Mouse (Mus musculus) ES-E14 (cell line): ENCODE measurements at regions not wholly inside any gene's neighbourhood (a gene's known extent, or its start where the extent isn't known, plus 50 kb on each side); places are given as distances from the start of the nearest gene placed in this dataset.
A peak's percentile ranks its signal among the peaks of the same experiment; 100 is the strongest.

Source experiments
- DNase-seq: peaks from one replicate; pipeline ENCODE4 v3.0.0-alpha.2; 2013; ENCODE audit warnings: low read depth, low spot score
- H3K27ac ChIP-seq: 2 replicates; pipeline ENCODE4 v1.5.1; 2012; ENCODE audit warnings: low read depth, mild to moderate bottlenecking, low read length, moderate library complexity, mixed read lengths; ENCODE audit not compliant: poor library complexity, insufficient read depth, severe bottlenecking
- H3K36me3 ChIP-seq: 2 replicates; pipeline ENCODE4 v1.6.1; 2012; ENCODE audit warnings: mild to moderate bottlenecking, low read length, moderate library complexity, mixed read lengths; ENCODE audit not compliant: control insufficient read depth, poor library complexity, insufficient read depth, severe bottlenecking
- H3K4me1 ChIP-seq, 2 experiments: fragments of 150-350 bp in 1 of 2; sonication (generic) in 1 of 2; 2 replicates each; pipeline ENCODE4 v1.6.1; 2012; ENCODE audit warnings: low read length in 2 of 2, mild to moderate bottlenecking in 1 of 2, mixed read lengths in 1 of 2; ENCODE audit not compliant: control insufficient read depth in 2 of 2, insufficient read depth in 2 of 2, poor library complexity in 1 of 2
- H3K4me3 ChIP-seq, 2 experiments: fragments of 150-350 bp in 1 of 2; sonication (generic) in 1 of 2; 2 replicates each; pipeline ENCODE4 v1.5.1; 2012; ENCODE audit warnings: low read length in 2 of 2, low read depth in 1 of 2, mild to moderate bottlenecking in 1 of 2, mixed read lengths in 1 of 2; ENCODE audit not compliant: insufficient read depth in 1 of 2, poor library complexity in 1 of 2, severe bottlenecking in 1 of 2
- H3K9ac ChIP-seq: 2 replicates; pipeline ENCODE4 v1.6.1; 2012; ENCODE audit warnings: low read depth, mild to moderate bottlenecking, low read length, mixed read lengths; ENCODE audit not compliant: poor library complexity, insufficient read depth, severe bottlenecking
- H3K9me3 ChIP-seq: fragments of 150-350 bp; sonication (generic); 2 replicates; pipeline ENCODE4 v1.6.1; 2012; ENCODE audit warnings: low read depth, mild to moderate bottlenecking, low read length; ENCODE audit not compliant: control insufficient read depth, insufficient read depth
- CHD2 ChIP-seq: IDR thresholded peaks from 2 replicates; pipeline ENCODE4 v1.6.1; 2014; ENCODE audit warnings: mild to moderate bottlenecking, low read depth, low read length, inconsistent platforms
- HCFC1 ChIP-seq: IDR thresholded peaks from 2 replicates; pipeline ENCODE4 v1.6.1; 2012; ENCODE audit warnings: low read length, inconsistent platforms, borderline replicate concordance; ENCODE audit not compliant: insufficient read depth
- MAFK ChIP-seq: IDR thresholded peaks from 2 replicates; pipeline ENCODE4 v1.6.1; 2014; ENCODE audit warnings: mild to moderate bottlenecking, low read depth, low read length, inconsistent platforms; ENCODE audit not compliant: insufficient read depth
- ZC3H11A ChIP-seq: IDR thresholded peaks from 2 replicates; pipeline ENCODE4 v1.6.1; 2012; ENCODE audit warnings: low read depth, mild to moderate bottlenecking, inconsistent platforms, low read length, borderline replicate concordance
- ZNF384 ChIP-seq: IDR thresholded peaks from 2 replicates; pipeline ENCODE4 v1.6.1; 2012; ENCODE audit warnings: low read depth, low read length, inconsistent platforms
- in situ Hi-C, 2 experiments: fragments of 600-800 bp; cut with MboI; formaldehyde crosslinking; loops; one replicate each; pipeline ENCODE4 v1.15.1; 2025; ENCODE audit warnings: low sequenced_read_pairs in 2 of 2, inconsistent platforms in 1 of 2; ENCODE audit not compliant: unreplicated experiment in 2 of 2

DNA sequence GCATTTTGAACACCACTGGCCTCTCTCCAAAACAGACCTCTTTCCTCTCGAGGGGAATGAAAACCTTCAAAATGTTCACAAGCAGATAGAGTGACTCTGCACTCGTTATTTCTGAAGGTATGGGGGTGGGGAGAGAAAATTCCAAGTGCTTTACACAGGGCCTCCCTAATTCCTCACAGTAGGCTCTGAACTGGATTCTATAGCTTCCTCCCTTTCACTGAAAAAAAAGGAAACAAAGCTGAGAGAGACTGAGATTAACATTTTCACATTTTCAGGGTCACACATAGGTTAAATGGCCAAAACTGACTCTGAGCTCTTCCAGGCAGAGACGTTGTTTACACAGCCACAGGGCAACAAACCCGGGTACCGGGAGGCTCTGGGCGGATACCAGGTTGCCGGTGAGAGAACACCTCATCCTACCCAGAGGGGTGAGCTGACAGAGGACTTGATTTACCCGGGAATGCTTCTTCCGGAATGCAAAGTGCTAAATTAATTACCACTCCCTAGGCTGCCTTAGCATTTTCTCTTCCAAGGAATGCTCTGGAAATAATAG lies 98.5 kb downstream of the Tmco5 start:
- H3K36me3 ChIP-seq, result no peaks in the 10 kb centered on the region
- no peak overlapping the region; the same call in 1 of the 2 replicates for H3K9ac ChIP-seq
- no peak overlapping the region for H3K4me3 ChIP-seq
- H3K27ac ChIP-seq, result peak overlapping the region; percentile 57; the same call in 1 of the 2 replicates
- DNase-seq, result peak; percentile 16
- in situ Hi-C loops, result no loop called here
- 0 out of 2 replicates have a peak, but pooled peaks have one; percentile 10 for TF ChIP-seq CHD2
- peak; percentile 65; the same call in 1 of the 2 replicates for TF ChIP-seq ZNF384
- TF ChIP-seq ZC3H11A, result no peak
- H3K4me1 ChIP-seq, result peaks cover 5 to 31% of the 10 kb centered on the region in 2 experiments
- H3K9me3 ChIP-seq, result no peaks in the 10 kb centered on the region

GRCm38 (mm10) chr2:116977771-116978600 lies 99.5 kb downstream of the Tmco5 start:
- DNase-seq, result no peak
- Histone ChIP-seq H3K4me1 (peaks cover 5 to 29% of the 10 kb centered on the region in 2 experiments), H3K36me3 (no peaks in the 10 kb centered on the region), H3K27ac (peak overlapping the region; percentile 83; the same call in 1 of the 2 replicates), H3K9ac (no peak overlapping the region), H3K4me3 (no peak overlapping the region), H3K9me3 (no peaks in the 10 kb centered on the region)
- no peak for TF ChIP-seq HCFC1
- TF ChIP-seq CHD2, result no peak
- no peak for TF ChIP-seq ZNF384
- no peak for TF ChIP-seq ZC3H11A
- TF ChIP-seq MAFK, result no peak
- in situ Hi-C loops, result no loop called here

DNA sequence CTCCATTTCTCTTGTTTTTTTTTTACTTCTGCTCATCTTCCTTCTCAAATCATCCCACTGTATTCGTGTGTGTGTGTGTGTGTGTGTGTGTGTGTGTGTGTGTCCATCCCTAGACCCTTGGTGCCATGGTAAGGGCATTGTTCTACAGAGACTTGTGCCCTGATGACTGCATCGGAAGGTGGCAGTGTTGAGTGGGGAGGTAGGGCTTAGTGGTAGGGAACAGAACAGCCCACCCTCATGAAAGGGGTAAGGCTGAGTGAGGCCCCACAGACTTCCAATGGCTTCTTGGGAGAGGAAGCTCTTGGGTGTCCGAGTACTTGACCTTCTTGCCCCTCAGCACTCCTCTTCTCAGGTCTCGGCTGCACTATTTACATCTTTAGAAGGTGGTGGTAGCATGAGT lies 100.3 kb downstream of the Tmco5 start:
- Histone ChIP-seq H3K9ac (no peak overlapping the region), H3K9me3 (no peaks in the 10 kb centered on the region), H3K36me3 (no peaks in the 10 kb centered on the region), H3K4me1 (peaks cover 5 to 26% of the 10 kb centered on the region in 2 experiments), H3K4me3 (no peak overlapping the region), H3K27ac (peak overlapping the region; percentile 83; the same call in 1 of the 2 replicates)
- in situ Hi-C loops, result no loop called here
- TF ChIP-seq MAFK, result no peak
- TF ChIP-seq CHD2, result no peak
- no peak for TF ChIP-seq ZC3H11A
- no peak for TF ChIP-seq ZNF384
- no peak for TF ChIP-seq HCFC1
- DNase-seq, result peak; percentile 13

DNA sequence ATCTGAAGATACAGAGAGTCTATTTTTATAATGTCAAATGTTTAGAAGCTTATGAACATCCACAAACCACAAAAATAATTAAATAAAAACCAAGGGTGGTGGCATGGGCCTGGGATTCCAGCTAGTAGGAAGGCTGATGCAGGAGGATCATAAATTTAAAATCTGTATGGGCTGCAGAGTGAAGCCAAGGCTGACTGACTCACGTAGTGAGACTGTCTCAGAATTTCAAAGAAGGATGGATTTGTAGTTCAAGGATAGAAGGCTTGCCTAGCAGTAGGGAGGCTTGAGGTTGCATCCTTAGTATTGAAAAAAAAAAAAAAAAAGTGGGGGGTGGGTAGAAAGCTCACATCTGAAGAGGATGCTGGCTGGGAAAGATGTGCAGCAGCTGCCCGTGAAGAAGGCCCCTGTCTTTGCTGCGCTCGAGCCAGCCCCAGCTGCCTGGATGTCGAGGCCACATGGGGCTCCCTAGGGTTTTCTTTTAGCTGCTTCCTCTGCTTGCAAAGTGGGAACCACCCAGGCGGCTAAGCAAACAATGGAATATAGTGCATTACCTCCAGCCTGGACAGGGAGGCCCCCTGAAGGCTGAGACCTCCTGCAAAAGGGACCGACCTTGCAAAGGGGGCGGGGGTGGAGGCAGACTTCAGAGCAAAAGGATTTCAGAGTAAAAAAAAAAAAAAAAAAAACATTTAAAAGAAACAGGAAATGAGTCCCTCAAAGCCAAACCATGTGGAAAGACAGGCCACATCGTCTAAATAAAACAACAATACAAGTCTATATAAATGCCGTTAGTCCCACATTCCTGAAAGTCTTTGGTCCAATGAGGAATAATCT lies 101.3 kb downstream of the Tmco5 start:
- peak; percentile 49 for DNase-seq
- no peaks in the 10 kb centered on the region for H3K36me3 ChIP-seq
- H3K9ac ChIP-seq, result no peak overlapping the region
- H3K4me3 ChIP-seq, result no peak overlapping the region
- TF ChIP-seq CHD2, result no peak
- TF ChIP-seq ZNF384, result peak; percentile 34
- in situ Hi-C loops, result no loop called here
- peaks cover 5 to 21% of the 10 kb centered on the region in 2 experiments for H3K4me1 ChIP-seq
- no peaks in the 10 kb centered on the region for H3K9me3 ChIP-seq
- H3K27ac ChIP-seq, result peak overlapping the region; percentile 83; the same call in 1 of the 2 replicates
